ENCODE assay signal across 8 mouse cellular contexts in the genomic region with DNA sequence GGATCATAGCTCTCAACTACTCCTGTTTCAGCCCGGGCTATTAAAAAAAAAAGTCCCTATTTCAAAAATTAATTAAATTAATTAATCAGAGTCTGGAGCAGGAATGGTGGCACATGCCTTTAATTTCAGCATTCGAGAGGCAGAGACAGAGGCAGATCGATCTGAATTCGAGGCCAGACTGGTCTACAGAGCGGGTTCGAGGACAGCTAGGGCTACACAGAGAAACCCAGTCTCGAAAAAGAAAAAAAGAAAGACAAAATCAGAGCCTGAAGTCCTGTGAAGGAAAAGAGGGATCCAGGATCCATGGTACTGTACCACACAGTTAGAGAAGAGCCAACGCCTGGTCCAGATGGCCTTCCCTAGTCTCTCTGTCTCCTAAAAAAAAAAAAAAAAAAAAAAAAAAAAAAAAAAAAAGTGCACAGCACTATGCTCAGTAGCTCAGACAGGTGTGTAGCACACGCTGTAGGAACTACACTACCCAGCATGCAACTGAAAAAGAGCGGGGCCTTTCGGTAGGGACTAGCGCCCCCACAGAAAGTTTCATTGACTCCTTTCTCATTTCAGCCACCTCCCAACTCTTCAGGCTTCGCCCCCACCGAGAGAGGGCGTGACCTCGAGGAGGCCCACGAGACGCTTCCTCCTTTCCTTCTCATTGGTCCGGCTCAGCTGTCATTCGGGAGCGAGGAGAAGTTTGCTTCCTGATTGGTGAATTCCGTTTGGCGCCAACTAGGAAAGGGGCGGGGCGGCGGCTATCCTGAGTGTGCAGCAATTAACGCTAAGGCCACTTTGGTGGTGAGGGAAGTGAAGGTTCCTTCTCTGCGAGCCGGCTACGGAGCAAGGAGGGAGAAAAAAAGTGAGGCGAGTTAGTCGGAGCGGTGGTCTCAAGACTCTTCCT. TPM values are rescaled to one million over a fixed set of nuclear protein-coding genes. Genes with fewer than 3 reads are reported as not detected.
DNase-seq lines count a peak whose midpoint lies in the region; ATAC-seq lines count a peak whose summit lies in the region.

TSS of gene Cdc25a (plus strand) at position 783 of the 895 bp plus-strand sequence.

- WGBS in hindbrain, embryonic 11.5 days: 7% methylated on average over 33 of the region's 33 CpGs

- peak within 1 kb of the TSS; percentile 93 for H3K9ac ChIP-seq in hindbrain, embryonic 11.5 days (ENCODE audit: low read depth, low read length)

- H3K4me1 ChIP-seq in hindbrain, embryonic 11.5 days (replicated peaks; ENCODE audit: control insufficient read depth, insufficient read depth, low read length): 0 out of 2 replicates have a peak, but pooled peaks cover 2% of the 10 kb centered on the region

- peak; percentile 99 for DNase-seq in Muller cell, postnatal 12 days (ENCODE audit: inconsistent ontology term)
- DNase-seq in cerebellum, adult 9-11 months: peak; percentile 99
- DNase-seq in frontal cortex, adult 2 months (ENCODE audit: extremely low spot score in 1 of 2, low spot score in 1 of 2): peak; percentile 97
- DNase-seq in hindbrain, embryonic 11.5 days (ENCODE audit: low spot score): peak; percentile 96
- peak; percentile 96 to 97 for DNase-seq in layer of hippocampus, postnatal 10 days (ENCODE audit: low spot score in 2 of 2)
- DNase-seq in lung, postnatal 10 days: peak; percentile 99
- peak; percentile 96 for DNase-seq in ovary, postnatal 36 days (ENCODE audit: low spot score)
- peak; percentile 96 for DNase-seq in thymus, postnatal 25 days

- H3K27me3 ChIP-seq in hindbrain, embryonic 11.5 days (ENCODE audit: control insufficient read depth, insufficient read depth, low read length): no peaks in the 10 kb centered on the region

- H3K27ac ChIP-seq in hindbrain, embryonic 11.5 days (ENCODE audit: low read depth, low read length): peak within 1 kb of the TSS; percentile 56

- peak within 1 kb of the TSS; percentile 77 for H3K4me2 ChIP-seq in hindbrain, embryonic 11.5 days (replicated peaks; ENCODE audit: low read depth, low read length)

- H3K9me3 ChIP-seq in hindbrain, embryonic 11.5 days (ENCODE audit: control insufficient read depth, low read length): no peaks in the 10 kb centered on the region

- peak; percentile 94 for ATAC-seq in hindbrain, embryonic 11.5 days (ENCODE audit: low FRiP score)

- H3K4me3 ChIP-seq in hindbrain, embryonic 11.5 days (ENCODE audit: low read depth, low read length): peak within 1 kb of the TSS; percentile 98

- 0 out of 2 replicates have a peak, but pooled peaks cover 3% of the 10 kb centered on the region for H3K36me3 ChIP-seq in hindbrain, embryonic 11.5 days (ENCODE audit: control insufficient read depth, insufficient read depth, low read length)

RNA-seq across cellular contexts. Expression of gene Cdc25a, which starts in this region (rescaled TPM):
- polyA plus RNA-seq in frontal cortex, adult 2 months (2012; rRNA removed): 3.4 and 4.3 TPM in 2 replicates
- polyA plus RNA-seq in hindbrain, embryonic 11.5 days (2014; fragmentation: Nextera tagmentation; extraction: Ambion mirVana): 24.6 and 33.5 TPM in 2 replicates
- 1 to 10 TPM; 7.4 to 8.1 TPM for total RNA-seq in layer of hippocampus, postnatal 10 days (2021)

Comparison
In these comparisons a context has a peak if more than half of its experiments do, and no peak if none do; other contexts are left out.
1. Peak in every context shown above with its lines: DNase-seq, ATAC-seq, H3K4me3 ChIP-seq and H3K27ac ChIP-seq.